Mouse (Mus musculus): ENCODE results near the gene Gm42417.
A peak's percentile ranks its signal among the peaks of the same experiment; 100 is the strongest.

Gene Gm42417

DNA sequence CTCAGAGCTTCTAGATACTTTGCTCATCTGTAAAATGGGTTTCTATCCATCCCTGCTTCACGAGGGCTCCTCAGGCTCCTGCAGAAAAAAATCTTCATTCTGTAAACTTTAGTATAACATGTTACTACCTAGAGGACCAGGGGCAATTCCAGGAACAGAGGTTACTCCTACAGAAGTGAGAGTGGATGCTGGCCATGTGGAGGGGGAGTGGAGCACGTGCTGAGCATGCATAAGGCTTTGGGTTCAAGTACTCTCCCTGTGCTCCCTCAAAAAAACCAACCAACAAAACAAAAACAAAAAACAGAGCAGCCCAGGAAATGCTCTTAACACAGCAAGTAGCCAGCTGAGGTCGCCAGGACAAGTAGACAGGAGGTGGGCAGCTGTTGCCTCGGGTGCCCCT lies 24.4 kb upstream of the Gm42417 start:
- DNase-seq = no peak

DNA sequence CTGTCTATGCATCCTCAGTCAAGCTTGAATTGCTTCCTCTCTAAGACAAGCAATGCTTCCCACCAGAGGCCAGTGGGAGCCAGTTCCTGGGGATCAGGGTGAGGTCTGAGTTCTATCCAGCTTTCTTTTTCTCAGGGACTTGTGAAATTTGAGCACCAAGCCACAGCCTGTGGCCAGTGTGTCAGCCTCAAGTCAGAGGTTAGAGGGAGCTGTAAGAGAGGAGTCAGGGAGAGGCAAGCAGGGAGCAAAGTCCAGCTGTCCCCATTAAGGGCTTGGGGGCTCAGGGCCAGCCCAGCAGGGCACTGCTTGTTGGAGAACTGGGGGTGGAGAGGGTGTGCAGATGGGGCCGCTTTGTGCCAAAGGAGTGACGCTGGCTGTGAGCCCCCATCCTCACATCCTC lies 24.0 kb upstream of the Gm42417 start:
- no peak for DNase-seq

DNA sequence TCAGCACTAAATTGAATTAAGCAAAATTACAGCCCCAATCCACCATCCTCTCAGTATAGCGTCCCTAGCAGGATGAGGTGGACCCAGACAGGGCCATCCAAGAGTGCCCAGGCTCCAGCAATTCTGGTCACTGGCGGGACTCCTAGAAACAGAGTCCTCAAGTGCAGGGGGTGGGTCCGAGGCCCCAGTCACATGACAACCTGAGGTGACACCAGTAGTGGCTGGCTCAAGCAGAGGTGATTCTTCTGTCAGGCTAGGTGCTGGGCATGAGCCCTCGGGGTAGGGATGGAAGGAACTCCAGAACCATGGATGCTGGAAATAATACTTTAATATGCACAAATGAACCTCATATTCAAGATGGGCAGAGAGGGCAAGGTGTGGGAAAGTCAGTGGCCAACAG lies 23.2 kb upstream of the Gm42417 start:
- DNase-seq = no peak

- peak; percentile 78 for DNase-seq
These were observed 21.7 kb upstream of the Gm42417 start for GRCm38 (mm10) chr1:36560903-36561302.

DNA sequence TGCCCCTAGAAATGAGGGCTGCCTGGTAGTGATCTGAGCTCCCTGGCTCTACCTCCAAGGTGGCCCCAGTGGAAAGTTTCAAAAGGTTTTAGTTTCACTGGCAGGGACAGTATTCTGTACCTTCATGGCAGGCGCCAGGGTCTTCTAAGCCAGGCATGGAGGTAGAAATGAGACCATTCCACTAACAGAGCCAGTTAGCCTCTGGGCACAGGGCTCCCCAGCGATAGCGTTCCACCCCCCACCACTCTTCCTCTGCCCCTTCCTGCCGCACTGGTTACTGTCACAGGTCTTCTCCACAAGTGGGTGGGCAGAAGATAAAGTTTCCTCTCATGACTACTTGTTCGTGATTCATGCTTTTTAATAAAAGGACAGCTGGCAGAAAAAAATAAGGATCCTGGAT lies 20.7 kb upstream of the Gm42417 start:
- DNase-seq = no peak

GRCm38 (mm10) chr1:36559256-36559655 lies 20.0 kb upstream of the Gm42417 start:
- DNase-seq = no peak

DNA sequence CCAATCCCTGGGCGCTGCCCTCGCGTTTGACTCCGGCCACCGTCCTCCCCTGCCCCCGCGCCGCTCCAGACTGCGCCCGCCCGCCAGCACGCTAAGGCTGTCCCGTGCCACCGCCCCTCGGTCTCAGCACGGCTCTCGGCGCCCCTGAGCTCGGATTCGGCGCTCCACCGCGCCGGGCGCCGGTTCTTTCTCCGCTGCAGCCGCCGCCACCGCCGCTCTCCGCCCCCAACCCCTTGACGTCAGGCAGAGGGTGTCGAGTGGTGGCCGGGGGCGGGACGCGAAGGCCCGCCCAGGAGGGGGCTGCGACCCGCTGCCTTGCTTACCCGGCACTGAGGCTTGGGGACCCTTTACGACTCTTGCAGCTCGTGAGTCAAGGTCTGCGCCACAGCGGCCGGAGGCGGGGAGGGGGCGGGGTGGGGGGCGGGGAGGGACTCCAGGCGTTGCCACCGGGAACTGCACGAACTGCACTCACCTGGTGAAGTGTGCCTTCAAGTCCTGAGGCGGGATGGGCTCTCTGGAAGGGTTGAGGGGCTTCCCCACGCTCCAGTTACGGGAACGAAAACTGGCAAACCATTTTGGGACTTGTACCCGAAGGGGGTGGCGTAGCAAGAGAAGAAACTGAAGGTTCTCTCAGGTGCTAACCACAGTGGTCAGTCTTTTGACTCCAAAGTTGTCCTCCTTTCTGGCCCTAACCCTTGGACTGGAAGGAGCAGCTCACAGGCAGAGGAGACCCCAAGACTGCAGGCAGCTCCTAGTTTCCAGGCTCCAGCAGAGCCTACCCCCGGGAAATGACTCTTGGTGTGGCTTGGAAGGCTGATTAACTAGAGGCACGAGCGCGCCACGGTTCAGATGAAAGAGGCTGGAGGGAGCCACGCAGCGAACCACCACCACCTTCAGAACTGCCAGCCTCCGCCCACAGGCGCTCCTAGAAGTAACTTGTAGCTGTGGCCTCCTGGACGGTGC lies 19.1 kb upstream of the Gm42417 start, which contains the start of gene Sema4c:
Gene Sema4c (minus strand): TSS at position 319 of the 963 bp plus-strand sequence.
- DNase-seq = peak; percentile 53

DNA sequence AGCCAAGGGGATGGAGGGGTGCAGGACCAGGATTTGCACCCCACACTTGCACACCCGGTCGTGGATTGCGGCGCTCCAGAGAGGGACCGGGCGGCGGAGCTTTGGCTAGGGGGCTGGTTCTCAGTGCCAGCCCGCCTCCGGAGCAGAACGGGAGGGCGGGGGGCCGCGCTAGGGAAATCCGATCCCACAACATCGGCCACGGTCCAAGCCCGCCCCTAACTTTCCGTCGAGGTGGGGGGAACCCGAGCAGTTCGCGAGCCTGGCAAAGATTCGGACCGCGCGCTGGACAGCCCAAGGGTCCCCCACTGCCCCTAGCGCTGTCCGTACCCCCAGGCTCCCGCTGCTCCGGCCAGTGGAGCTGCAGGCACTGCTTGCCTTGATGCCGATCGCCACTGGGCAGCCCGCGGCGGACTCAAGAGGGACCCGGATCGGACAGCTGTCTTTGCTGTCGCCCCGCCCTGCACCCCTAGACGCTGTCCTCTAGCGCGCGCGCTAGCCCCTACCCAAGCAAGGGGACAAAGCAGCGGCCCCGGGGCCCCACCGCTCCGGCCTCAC lies 18.3 kb upstream of the Gm42417 start:
- DNase-seq = peak; percentile 73

GRCm38 (mm10) chr1:36556553-36557456 lies 17.6 kb upstream of the Gm42417 start:
- peak; percentile 85 for DNase-seq

- no peak for DNase-seq
These were observed 16.7 kb upstream of the Gm42417 start for GRCm38 (mm10) chr1:36555798-36556395.

DNA sequence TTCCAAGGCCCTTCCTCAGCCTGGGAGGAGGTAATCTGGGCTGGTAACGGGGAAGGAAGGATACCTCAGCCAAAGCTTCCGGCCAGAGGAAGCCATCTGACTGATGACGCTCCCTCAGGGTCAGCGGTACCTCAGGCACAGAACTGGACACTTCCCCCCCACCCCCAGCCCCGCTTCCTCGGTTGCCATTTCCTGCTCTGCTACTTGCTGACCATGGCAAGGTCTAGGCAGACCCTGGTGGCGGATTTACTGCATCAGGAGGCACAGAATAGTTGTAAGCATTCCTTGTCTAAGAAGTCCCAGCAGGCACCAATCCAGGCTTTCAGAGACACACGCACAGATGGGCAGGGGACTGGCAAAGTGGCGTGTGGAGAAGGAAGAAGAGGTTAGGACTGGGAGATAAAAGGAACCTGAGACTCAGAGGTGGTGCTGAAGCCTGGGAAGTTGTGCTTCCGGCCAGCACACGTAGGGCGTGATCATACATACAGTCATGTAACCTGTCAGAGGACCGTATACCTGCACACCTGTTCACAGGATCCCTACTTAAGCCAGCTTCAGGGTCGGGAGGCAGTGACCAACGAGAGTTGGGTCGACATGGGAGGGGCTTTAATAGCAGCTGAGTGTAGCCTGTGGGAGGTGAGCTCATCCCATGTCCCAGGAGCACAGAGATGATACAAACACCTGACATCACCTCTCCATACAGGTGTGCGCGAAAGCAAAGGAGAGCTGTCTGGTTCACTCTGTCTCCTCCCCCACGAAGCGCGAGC lies 15.6 kb upstream of the Gm42417 start:
- peak; percentile 59 for DNase-seq

DNA sequence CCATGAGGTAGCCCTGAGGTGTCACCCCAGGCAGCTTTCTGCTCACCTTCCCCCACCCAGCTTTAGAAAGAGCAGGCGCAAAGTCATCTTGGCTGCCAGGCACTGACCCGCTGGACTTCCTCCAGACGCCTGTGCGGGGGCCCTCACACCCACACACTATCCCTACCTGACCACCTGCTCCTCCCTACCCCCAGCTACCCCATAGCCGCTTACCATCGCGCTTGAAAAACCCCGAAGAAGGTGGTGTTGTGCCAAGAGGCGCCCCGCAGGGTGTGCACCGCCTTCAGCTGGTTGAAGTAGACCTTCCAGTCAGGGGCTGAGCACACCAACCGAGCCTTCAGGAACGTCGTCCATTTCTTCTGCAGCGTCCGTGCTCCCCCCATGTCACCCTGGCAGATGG lies 13.3 kb upstream of the Gm42417 start:
- DNase-seq = no peak

DNA sequence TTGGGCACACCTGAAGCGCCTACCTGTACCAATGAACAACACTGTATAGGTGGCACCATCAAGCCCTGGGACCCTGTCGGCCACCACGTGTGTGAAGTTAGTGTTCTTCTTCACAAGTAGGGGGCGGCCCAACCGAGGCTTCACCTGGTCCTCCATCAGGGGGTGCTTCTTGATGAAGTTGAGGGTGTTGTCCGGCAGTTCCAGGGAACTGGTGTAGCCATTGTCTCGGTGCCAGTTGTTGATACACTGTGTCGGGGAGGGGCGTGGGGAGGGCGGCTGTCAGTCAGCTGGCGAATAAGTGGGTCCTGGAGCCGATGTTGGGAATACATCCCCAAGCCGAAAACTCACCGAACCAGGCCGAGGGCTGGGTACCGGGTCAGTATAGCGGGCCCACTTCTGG lies 12.7 kb upstream of the Gm42417 start:
- DNase-seq = no peak

- no peak for DNase-seq
These were observed 11.0 kb upstream of the Gm42417 start for GRCm38 (mm10) chr1:36550075-36550863.

DNA sequence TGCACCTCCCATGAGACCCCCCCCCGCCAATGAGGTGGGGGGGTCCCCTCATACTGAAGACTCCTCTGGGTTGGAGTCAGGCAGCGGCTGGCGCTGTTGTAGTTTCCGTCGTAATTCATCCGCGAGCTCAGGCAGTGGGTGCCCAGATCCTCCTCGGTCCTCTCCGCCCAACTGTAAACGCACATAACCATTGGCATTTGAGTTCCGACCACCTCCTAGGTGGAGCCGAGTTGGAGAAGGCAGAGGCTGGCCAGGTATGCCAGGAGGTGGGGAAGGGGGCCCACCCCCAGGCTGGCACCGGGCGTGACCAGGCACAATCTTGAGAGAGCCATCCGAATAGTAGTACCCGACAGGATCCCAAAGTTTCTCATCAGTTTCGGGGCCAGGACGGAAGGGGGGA lies 10.3 kb upstream of the Gm42417 start:
- no peak for DNase-seq

DNA sequence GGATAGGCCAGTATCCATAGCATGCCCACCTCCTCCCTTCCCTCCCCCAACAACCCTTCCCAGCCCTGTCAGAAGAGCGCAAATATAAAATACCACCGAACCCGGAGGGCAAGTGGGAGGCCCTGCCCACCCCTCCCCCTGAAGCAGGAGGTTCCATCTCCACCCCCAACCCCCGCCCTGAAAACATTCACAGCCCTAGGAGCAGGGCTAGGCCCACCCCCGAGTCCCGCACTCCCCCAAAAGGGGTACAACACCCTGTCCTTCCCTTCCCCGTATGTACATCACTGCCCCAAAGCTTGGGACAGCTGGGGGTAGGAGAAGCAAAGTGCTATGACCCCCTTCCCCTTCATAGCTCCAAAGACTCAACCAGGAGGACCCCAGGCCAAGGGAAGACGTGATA lies 9.5 kb upstream of the Gm42417 start:
- no peak for DNase-seq

DNA sequence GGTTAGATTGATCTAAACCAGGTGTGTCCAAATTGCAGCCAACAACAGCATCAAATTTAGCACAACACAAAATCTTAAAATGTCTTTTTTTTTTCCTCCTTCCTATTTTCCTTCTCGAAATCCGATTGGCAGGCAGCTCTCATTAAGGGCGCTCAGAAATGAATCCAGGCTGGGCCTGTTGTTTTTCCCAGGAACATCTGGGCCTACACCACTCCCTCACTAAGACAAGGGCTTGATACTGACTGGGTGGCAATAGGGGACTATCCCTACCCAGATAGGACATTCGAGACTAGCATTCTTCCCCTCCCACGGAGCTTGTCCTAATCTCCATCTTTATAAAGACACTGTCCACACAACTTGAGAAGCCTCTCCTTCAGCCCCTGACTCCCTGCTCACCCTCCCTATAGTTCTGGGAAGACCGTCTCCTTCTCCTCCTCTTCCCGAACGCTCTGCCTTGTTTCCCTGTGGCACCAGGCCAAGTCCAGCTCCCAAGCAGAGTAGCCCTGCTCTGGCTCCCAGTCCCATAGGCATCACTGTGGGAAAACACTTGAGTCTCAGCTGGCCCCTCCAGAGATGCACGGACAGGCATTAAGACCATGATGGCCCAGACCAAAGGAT lies 8.9 kb upstream of the Gm42417 start:
- DNase-seq = no peak

- DNase-seq = peak; percentile 99
These were observed 7.8 kb upstream of the Gm42417 start, which contains the start of gene Ankrd39 for GRCm38 (mm10) chr1:36546888-36547471. Gene Ankrd39, minus strand, starts transcription at chr1:36547445.

GRCm38 (mm10) chr1:36545845-36546600 lies 6.8 kb upstream of the Gm42417 start:
- no peak for DNase-seq
